Mouse (Mus musculus): ENCODE data around the gene Gm20458. TPM values are rescaled to one million over a fixed set of nuclear protein-coding genes. Genes with fewer than 3 reads are reported as not detected.

The Gm20458 gene
- total RNA-seq, 2 experiments from 2014 or later: not detected

DNA sequence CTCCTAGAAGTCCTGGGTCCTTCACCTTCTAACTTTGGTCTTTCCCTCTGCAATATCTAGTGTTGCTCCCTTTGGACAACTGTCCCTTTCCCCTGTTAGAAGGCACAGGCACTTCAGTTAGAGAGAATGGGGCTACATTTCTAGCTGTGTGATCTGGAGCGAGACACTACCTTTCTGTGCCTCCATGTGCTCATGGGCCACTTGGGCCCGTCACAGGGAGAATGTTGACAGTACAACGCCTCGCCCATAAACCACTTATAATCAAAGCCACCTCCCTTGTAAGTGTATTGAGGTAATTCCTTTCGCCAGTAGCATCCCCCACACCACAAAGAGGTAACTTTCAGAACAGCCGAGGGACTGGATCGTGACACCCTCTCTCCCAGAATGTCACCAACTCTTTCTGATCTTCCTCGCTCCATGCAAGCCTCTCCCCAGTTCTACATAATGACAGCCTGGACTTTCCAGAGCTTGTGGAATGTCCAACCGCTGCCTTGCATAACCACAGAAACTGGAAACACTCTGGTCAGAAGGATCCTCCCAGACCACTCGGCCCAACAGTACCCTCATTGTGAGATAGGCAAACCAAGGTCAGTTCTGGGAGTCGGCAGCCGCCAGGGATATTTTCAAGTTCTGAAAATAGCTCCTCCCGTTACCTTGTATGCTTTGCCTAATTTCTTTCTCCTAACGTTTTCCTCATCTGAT, 11.3 kb upstream of the Gm20458 start:
- no peak for ATAC-seq (replicated peaks; ENCODE audit: low FRiP score, poor library complexity, severe bottlenecking)

DNA sequence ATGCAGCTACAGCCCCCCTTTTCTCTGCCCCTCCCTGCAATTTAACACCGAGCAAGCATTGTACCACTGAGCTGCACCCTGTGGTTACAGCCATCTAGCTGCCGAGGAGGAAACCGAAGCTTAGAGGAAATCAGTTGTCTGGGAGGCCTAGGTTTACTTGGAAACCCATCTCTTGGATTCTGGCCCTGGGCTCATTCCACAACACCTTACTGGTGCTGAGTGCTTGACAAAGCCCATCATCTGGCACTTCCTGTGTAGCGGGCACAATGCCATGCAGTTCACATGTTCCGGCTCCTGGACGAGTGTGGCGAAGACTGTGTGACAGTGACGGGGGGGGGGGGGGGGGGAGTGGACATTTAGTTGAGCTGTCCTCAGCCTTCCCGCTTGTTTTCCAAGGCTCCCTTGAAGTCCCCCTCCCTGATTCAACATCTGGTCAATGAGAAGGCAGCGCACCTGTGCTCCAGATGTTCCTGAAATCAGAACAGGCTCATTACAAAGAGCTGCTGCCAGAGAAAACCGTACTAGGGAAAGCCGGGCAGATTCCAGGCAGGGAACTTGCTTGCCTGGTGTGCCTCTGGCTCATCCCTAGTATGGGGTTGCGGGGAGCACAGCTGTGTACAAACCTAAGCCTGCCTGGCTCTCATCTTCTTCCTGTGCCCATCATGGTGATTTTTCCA, 8.6 kb upstream of the Gm20458 start:
- no peak for ATAC-seq (replicated peaks; ENCODE audit: low FRiP score, poor library complexity, severe bottlenecking)

DNA sequence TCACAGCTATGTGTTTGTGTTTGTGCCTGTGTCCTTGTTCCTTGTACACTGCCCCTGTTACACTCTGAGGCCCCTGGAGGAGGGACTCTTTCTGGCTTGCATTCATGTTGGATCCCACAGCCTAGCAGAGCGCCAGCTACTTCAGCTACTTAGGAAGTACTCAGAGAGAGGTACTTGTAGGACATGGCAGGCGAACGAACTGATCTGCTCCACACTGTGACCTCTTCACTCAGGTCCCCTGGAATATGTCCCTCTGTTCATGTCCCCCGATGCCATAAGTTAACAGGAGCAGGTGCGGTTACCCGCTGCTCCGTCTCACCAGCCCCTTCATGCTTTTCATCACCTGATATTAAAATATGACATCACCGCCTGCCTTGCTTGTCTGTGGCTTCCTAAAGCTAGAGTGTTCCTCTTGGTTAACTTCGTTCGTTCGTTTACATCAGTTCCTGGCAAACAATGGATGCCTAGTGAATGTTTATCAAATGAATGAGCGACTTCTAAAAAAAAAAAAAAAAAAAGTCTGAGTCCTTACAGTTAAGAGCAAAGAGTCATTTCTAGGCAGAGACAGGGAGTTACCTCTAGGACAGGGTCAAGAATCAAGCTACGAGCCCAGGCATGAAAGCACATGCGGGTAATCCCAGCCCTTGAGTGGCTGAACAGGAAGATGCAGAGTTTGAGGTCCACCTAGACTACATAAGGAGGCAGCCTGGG, 7.6 kb upstream of the Gm20458 start:
- no peak for ATAC-seq (replicated peaks; ENCODE audit: low FRiP score, poor library complexity, severe bottlenecking)

DNA sequence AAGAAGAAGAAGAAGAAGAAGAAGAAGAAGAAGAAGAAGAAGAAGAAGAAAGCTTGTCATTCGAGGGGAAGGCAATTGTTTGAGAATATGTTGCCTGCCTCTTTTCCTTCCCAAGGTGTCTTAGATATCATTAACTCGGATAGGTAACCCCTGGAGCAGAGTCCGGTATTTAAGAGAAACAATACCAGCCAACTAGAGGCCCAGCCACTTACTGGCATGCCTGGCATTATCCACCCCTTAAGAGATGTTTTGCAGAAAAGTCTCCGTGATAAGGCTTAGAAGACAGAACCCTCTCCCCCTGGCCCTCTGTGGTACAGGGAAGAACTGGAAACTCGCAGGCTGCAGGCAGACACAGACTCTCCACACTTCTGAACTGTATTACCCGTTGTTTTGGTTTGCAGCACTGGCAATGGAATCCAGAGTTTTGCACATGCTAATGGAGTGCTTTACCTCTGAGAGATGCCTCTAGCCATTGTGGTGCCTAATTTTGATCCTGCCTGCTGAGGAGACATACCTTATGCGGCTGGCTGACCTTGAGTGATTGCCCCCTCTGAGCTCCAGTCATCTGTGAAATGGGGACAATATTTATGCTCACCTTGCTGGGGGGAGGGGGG, 6.8 kb upstream of the Gm20458 start:
- no peak for ATAC-seq (replicated peaks; ENCODE audit: low FRiP score, poor library complexity, severe bottlenecking)

DNA sequence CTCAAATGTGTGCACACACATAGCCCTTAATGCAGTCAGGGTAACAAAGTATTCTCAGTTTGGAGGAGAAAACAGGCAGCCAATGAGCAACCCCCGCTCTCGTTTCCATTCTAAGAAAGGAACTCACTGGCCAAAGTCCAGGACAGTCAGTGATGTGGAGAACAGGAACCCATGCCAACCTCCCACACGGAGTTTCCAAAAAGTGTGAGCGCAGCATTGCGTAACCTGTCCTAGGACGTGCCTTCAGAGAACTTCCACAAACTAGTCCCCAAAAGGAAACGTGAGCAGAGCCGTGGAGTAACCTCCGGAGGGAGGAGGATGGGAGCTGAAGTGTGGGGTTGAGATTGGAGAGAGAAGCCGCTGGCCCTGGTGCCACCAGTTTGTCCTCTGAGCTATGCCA, 5.9 kb upstream of the Gm20458 start:
- ATAC-seq (replicated peaks; ENCODE audit: low FRiP score, poor library complexity, severe bottlenecking): no peak

DNA sequence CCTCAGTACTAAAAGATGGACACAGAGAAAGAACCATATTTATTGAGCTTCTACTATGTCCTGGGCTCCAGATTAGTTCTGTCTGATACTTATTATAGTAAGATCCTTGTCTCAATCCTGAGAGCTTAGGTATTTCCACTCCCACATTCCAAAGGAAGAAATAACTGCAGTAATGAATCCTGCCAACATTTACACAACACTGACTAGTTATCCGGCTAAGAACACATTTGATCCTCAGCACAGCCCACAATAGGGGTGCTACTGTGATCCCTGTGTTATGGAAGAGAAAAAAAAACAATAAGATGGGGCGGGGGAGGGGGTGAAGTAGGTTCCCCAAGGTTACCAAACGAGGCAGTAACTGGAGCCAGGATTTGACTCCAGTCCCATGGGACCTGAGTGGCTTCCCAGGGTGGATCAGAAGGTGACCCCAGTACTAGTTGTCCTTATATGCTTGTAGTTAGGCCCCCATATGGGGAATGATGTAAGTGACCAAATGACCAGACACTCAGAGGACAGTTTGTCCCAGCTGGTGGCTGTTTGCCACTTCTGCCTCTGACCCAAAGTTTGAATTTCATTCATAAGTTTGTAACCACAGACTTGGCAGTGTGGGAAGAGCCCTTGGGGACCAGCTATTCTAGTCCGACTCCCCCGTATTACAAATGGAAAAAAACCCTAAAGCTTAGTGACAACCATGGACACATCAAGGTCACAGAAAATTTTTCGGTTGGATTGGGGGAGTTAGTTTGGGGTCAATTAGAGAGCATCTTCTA, 5.2 kb upstream of the Gm20458 start:
- ATAC-seq (replicated peaks; ENCODE audit: low FRiP score, poor library complexity, severe bottlenecking): no peak

DNA sequence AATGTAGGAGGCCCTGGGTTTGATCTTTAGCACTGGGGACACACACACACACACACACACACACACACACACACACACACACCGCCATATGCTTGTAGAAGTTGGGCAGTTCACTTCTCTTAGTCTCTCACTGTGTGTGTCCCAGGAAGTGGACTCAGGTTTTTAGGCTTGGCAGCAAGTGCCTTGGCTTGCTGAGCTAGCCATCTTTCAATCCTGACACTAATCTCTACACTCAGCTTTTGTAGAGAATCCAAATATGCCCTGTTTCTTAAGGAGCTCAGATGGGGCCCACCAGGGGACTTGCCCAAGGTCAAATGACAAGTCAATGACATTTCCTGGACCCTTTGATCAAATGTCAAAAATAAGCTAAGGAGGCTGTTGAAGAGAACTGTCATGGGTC, 4.4 kb upstream of the Gm20458 start:
- no peak for ATAC-seq (replicated peaks; ENCODE audit: low FRiP score, poor library complexity, severe bottlenecking)

DNA sequence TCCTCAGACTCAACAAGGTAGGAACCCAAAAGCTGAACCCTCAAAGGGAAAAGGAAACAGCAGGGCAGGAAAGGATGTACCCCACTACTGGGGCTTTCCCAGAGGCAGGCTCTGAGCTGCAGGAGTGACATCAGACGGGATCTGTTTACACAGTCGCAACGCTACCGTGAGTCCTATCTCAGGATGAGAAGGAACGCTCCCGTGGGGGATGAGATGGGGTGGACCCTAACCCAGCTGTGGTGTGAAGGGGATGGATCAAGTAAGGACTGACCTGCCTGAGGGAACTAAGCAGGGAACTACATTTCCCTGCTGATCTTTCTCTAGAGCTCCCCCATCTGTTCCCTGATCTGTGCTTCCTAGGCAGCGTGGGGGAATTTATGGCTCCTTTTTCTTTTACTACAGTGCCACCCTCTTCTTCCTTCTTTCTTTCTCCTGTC, 3.9 kb upstream of the Gm20458 start, which contains the start of gene Sys1:
Gene Sys1, plus strand, starts transcription at position 101 of the 437 bp plus-strand sequence.
- no peak for ATAC-seq (replicated peaks; ENCODE audit: low FRiP score, poor library complexity, severe bottlenecking)

DNA sequence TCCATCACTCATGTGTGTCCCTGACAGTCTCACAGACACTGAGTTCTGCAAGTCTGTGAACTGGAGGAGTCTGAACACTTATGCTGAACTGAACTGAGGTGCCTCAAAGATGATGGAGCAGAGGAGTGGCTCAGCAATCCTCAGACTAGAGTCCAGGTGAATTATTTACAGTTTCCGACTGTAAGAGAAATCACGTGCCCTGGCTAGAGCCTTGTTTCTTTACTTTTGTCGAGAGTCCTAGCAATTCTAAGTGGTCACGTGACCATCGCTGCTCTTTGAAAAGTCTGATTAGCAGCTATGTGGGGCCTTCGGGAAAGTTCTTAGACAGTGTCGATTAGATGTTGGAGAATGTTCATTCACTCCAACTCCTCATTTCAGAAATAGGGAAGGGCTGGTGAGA, 2.8 kb upstream of the Gm20458 start:
- no peak for ATAC-seq (replicated peaks; ENCODE audit: low FRiP score, poor library complexity, severe bottlenecking)

DNA sequence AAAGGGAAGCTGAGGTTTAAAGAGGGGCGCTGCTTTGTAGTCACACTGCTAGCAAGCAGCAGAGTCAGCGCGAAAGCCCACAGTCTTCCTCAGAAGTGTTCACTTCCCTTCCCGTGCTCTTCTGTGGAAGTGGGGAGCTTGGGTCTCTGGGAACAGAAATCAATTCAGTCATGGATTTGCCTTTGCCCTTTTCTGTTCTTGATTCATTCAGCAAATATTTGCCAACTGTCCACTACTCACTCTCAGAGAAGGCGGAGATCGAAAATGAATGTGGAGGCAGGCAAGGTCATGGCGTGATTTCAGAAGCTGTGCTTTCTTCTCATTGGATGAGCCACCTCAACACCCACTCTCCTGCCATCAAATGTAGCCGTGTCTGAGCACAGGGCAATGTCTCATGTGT, 2.2 kb upstream of the Gm20458 start:
- no peak for ATAC-seq (replicated peaks; ENCODE audit: low FRiP score, poor library complexity, severe bottlenecking)

DNA sequence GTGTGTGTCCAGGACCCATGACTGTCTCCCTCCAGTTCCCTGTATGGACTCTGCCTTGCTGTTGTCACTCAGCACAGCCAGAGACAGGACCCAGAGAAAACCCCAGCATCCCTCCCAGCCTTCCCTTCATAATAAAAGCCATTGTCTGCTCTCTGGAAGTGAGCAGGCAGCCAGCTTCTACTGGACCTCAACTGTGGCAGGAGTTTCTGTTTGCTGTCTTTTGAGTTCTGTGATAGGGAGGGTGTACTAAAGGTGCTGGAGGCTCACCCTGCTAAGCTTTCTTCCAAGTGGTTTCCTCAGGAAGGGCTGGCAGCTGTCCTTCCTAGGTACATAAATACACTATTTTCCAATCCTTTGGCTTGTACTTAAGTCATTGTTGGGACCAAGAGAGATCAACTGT, 4.4 kb downstream of the Gm20458 start:
- ATAC-seq (replicated peaks; ENCODE audit: low FRiP score, poor library complexity, severe bottlenecking): no peak

DNA sequence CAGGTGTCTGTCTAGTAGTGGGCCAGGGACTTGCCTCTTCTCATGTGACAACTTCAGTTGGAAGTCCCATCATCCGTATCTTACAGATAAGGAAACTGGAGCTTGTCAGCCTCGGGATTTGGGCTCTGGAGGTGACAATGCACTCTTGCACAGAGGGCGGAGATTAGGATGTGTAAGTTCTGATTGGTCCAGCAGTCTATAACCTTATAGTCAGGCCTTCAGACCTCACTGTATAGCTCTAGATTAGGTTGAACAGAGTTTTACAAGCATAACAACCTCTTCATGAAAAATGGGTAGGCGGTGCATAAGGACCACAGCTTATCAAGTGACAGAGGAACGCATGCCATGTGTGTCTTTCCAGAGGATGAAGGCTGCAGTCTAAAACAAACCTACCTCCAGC, 6.0 kb downstream of the Gm20458 start:
- no peak for ATAC-seq (replicated peaks; ENCODE audit: low FRiP score, poor library complexity, severe bottlenecking)

DNA sequence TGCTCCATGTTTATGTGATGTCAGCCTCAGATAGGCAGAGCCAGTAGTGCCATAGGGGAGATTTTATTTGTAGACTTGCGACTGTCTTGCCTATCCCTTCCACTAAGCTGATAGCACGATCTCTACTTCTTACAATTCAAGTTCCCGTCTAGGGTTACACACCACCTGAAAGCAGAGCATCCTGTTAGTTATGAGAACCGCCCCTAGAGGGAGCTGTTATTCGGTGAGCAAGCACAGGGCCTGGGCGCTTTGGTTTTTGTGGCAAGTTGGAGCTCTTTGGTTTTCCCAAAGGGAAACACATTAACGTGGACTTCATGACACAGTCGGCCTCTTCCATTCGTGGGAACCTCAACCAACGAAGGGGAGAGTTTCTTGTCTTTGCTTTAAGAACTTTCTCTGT, 9.5 kb downstream of the Gm20458 start:
- ATAC-seq (replicated peaks; ENCODE audit: low FRiP score, poor library complexity, severe bottlenecking): no peak

DNA sequence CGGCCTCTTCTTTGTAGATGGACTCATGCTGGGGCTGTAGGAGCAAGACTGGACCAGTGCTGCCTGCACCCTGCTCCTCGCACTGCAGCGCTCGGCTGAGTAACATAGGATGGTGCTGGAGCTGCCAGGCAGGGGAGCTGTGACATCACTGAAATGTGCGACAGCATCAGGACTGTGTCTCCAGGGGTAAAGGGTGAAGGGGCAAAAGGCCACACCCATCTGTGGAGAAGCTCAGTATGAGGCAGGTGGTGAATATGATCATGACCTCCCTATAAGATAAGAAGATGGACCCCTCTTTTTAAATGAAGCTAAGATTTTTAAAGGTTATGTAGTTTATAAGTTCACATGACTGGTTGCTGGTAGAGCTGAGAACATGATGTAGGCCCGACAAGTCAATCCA, 12.9 kb downstream of the Gm20458 start, which contains the start of gene Trp53tg5:
Gene Trp53tg5, minus strand, starts transcription at position 101 of the 400 bp plus-strand sequence.
- ATAC-seq (replicated peaks; ENCODE audit: low FRiP score, poor library complexity, severe bottlenecking): no peak

DNA sequence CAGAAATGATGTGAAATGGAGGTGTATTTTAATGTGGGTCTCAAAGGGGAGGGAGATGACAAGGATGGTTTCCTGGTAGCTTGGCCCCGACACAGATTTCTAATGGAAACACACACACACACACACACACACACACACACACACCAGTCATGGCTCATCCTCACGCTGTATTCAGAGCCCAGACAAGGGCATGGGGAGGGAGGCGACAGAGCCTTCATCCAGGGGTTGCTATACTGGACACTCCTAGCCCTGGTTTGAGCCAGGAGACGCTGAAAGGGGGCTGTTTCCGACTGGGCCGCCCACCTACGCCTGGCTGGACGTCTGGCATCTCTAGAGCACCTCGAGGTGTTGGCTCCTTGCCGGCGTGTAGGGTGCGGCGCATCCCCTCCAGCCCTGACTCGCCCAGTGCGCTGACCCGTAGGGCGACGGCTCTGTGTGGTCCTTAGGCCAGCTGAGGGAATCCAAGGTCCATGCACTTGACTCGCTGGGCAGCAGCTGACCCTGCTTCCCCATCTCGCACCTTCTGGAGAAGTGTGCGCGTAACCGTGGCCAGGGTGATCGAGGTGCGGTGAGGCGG, 25.0 kb downstream of the Gm20458 start, which contains the start of gene Dbndd2:
Gene Dbndd2, plus strand, starts transcription at position 426 of the 577 bp plus-strand sequence.
- no peak for ATAC-seq (replicated peaks; ENCODE audit: low FRiP score, poor library complexity, severe bottlenecking)

DNA sequence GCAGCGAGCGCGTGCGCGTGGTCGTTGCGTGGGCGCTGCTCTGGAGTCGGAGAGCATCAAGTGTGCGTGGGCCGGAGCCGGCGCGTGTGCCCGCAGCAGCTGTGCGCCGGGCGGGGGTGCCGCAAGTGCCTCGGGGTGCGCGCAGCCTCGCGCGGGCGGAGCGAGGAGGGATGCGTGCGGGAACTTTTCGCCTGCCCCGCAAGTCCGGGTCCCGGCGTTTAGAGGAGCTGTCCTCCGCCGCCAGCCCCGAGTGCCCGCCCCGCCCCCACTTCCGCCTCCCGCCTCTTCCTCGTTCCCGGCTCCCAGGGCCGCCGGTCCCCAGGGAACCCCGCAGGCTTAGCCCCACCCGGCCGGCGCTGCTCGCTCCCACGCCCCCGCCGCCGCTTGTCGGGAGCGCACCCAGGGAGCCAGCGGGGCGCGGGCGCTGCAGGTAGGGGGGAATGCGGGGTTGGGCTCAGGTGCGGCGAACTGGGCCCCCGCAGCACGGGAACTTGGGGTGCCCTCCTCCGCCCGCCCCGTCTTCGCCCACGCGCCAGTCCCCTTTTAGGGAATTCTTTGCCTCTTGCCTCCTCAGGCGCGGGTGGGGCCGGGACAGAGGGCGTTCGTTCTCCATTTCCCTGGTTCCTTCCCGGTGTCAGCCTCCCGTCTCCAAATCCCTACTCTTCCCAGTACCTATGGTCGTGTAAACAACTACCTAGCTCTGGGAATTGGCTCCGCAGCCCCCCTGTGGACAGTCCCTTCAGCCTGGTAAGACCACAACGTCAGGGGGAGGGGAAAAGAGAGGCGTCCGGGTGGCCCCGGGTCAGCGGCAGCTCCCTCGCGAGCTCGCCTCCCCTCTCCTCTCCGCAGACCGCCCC, 25.7 kb downstream of the Gm20458 start:
- no peak for ATAC-seq (replicated peaks; ENCODE audit: low FRiP score, poor library complexity, severe bottlenecking)

DNA sequence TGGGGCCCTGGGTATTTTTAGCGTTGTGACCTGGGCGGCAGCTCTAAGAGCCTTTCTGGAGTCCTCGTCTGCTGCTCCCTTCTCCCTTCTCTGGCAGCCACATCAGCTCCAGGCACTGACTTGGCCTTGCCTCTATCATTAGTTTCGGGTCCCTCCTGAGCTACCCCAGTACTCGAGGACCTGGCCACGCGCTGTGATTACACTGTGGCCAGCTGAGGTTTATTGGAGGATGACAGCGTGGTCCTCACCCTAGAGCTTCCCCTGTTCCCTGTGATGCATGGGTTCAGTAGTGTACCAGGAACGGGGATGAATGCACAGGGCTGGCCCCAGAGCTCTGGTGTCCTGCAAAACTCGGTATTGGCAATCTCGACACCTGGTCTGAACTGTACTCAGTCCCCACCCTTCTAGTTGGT, 26.4 kb downstream of the Gm20458 start:
- ATAC-seq (replicated peaks; ENCODE audit: low FRiP score, poor library complexity, severe bottlenecking): no peak

DNA sequence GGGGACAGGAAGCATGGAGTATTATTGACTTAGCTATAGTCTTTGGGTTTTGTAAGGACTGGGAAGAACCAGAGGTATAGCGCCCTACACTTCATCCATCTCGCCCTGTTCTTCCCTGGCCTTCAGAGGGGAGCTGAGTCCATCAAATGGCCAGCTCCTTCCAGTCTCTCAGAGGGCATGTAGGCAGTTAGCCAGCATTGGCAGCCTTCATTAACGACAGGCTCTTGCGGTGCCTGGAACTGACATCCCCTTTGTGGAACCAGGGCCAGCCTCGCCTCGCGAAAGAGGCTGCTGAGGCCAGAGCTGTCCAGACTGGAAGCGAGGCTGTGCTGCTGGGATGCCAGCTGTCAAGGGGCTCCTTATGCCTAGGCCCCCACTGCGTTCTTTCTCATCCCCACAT, 27.0 kb downstream of the Gm20458 start:
- no peak for ATAC-seq (replicated peaks; ENCODE audit: low FRiP score, poor library complexity, severe bottlenecking)

Measured in erythroblast, adult 5-6 weeks (primary cell).